Mouse (Mus musculus): Measurements from ENCODE around the gene Emilin3.

DNA sequence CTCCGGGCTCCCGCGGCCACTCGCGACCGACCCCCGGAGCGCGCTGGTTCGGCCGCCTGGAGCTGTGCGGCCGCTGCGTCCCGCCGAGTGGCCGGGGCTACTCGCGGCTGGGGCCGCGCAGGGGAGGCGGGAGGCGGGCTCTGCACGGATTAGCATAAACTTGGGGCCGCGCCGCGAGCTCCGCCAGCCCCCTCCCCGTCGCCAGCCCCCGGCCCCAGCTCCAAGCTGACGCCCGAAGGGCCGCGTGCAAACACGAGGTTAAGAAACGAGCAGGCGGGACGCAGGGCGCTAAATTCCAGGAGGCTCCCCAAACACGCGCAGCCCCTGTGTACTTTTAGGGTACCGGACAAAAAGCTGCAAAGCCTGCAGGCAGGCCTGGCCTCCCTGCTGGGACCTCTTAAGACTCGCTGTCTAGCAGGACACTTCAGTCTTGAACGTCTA is at the start of gene Emilin3:
- TF ChIP-seq CTCF (IDR thresholded peaks at IDR 0.05) (no peak), POLR2A (IDR thresholded peaks at IDR 0.05; ENCODE audit: insufficient read depth, low read depth, low read length) (no peak)

All from heart, adult 2 months (tissue).